Mouse (Mus musculus) MEL (cell line): ENCODE measurements at regions not wholly inside any gene's neighbourhood (a gene's known extent, or its start where the extent isn't known, plus 50 kb on each side); places are given as distances from the start of the nearest gene placed in this dataset.

Source experiments
- CHD1 ChIP-seq: IDR thresholded peaks from 2 replicates; pipeline ENCODE4 v1.6.1; 2012; ENCODE audit warnings: low read depth, mild to moderate bottlenecking, inconsistent platforms, low read length, improper control_type of control experiment
- CTCF ChIP-seq, 3 experiments: IDR thresholded peaks in 2 of 3; conservative IDR thresholded peaks in 1 of 3; 2 replicates each; pipeline ENCODE4 v1.5.1; 2011 to 2012; ENCODE audit warnings: low read length in 3 of 3, low read depth in 2 of 3, mild to moderate bottlenecking in 2 of 3, improper control_type of control experiment in 1 of 3, inconsistent platforms in 1 of 3, mixed read lengths in 1 of 3, moderate library complexity in 1 of 3; ENCODE audit not compliant: control insufficient read depth in 1 of 3, insufficient read depth in 1 of 3, poor library complexity in 1 of 3, severe bottlenecking in 1 of 3
- E2F4 ChIP-seq: IDR thresholded peaks from 2 replicates; pipeline ENCODE4 v1.6.1; 2011; ENCODE audit warnings: low read depth, low read length, improper control_type of control experiment, borderline replicate concordance
- EP300 ChIP-seq, 2 experiments: IDR thresholded peaks; 2 replicates each; pipeline ENCODE4 v1.6.1; 2011; ENCODE audit warnings: improper control_type of control experiment in 2 of 2, low read length in 2 of 2, low read depth in 1 of 2, mild to moderate bottlenecking in 1 of 2
- ETS1 ChIP-seq: IDR thresholded peaks from 2 replicates; pipeline ENCODE4 v1.6.1; 2012; ENCODE audit warnings: low read depth, mild to moderate bottlenecking, inconsistent platforms, low read length, improper control_type of control experiment, moderate library complexity
- GATA1 ChIP-seq: IDR thresholded peaks from 2 replicates; pipeline ENCODE4 v1.6.1; 2011; ENCODE audit warnings: low read depth, low read length, improper control_type of control experiment
- HCFC1 ChIP-seq: IDR thresholded peaks from 2 replicates; pipeline ENCODE4 v1.6.1; 2012; ENCODE audit warnings: low read depth, mild to moderate bottlenecking, inconsistent platforms, low read length, improper control_type of control experiment, moderate library complexity
- POLR2A ChIP-seq, 2 experiments: IDR thresholded peaks; 2 replicates each; pipeline ENCODE4 v1.6.1; 2011 to 2012; ENCODE audit warnings: low read length in 2 of 2, mild to moderate bottlenecking in 2 of 2, control low read depth in 1 of 2, improper control_type of control experiment in 1 of 2, low read depth in 1 of 2, moderate library complexity in 1 of 2; ENCODE audit not compliant: control insufficient read depth in 1 of 2, insufficient read depth in 1 of 2, poor library complexity in 1 of 2
- ZKSCAN1 ChIP-seq: IDR thresholded peaks from 2 replicates; pipeline ENCODE4 v1.6.1; 2012; ENCODE audit warnings: low read depth, mild to moderate bottlenecking, inconsistent platforms, low read length, improper control_type of control experiment, moderate library complexity
- ZMIZ1 ChIP-seq: IDR thresholded peaks from 2 replicates; pipeline ENCODE4 v1.6.1; 2012; ENCODE audit warnings: low read depth, mild to moderate bottlenecking, inconsistent platforms, low read length, improper control_type of control experiment, moderate library complexity
- ZNF384 ChIP-seq: IDR thresholded peaks from 2 replicates; pipeline ENCODE4 v1.6.1; 2012; ENCODE audit warnings: low read depth, mild to moderate bottlenecking, inconsistent platforms, low read length, improper control_type of control experiment

DNA sequence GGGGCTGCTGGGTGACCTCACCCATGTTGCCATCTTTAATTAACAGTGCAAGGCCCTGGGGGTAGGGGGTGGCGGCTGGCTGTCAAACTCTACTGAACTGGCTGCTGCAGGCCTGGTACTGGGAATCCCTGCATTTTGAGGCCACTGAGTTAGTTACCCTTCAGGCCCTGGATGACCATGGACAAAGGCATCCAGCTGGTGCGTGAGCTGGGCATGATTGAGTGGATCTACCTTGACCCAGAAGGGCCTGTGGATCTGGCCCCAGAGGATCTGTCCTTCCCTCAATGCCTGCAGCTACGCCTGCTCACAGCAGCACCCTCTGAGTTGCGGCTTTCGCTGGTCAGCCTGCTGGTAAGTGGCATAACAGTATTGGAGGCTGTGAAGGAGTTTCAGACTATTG is 1699.2 kb downstream of the Car8 start:
- TF ChIP-seq CTCF (IDR thresholded peaks at IDR 0.05 in 2 of 3, conservative IDR thresholded peaks at IDR 0.05 in 1 of 3; ENCODE audit: control insufficient read depth in 1 of 3, insufficient read depth in 1 of 3, low read depth in 2 of 3, low read length in 3 of 3, poor library complexity in 1 of 3, severe bottlenecking in 1 of 3) (no peak), HCFC1 (no peak), POLR2A (IDR thresholded peaks at IDR 0.05; ENCODE audit: control insufficient read depth in 1 of 2, insufficient read depth in 1 of 2, low read depth in 1 of 2, low read length in 2 of 2, poor library complexity in 1 of 2) (no peak), ZKSCAN1 (no peak), ETS1 (no peak), ZMIZ1 (no peak), GATA1 (no peak), EP300 (IDR thresholded peaks at IDR 0.05; ENCODE audit: low read depth in 1 of 2, low read length in 2 of 2) (no peak), CHD1 (no peak), E2F4 (no peak), ZNF384 (no peak)
